Mouse (Mus musculus): ENCODE data around the gene Mns1.
A peak's percentile ranks its signal among the peaks of the same experiment; 100 is the strongest.
"Not testable (repeated sequence)": the region's sequence is repeated elsewhere in the genome, so short reads cannot be mapped to it uniquely, and the experiment has no call there.

Gene Mns1

DNA sequence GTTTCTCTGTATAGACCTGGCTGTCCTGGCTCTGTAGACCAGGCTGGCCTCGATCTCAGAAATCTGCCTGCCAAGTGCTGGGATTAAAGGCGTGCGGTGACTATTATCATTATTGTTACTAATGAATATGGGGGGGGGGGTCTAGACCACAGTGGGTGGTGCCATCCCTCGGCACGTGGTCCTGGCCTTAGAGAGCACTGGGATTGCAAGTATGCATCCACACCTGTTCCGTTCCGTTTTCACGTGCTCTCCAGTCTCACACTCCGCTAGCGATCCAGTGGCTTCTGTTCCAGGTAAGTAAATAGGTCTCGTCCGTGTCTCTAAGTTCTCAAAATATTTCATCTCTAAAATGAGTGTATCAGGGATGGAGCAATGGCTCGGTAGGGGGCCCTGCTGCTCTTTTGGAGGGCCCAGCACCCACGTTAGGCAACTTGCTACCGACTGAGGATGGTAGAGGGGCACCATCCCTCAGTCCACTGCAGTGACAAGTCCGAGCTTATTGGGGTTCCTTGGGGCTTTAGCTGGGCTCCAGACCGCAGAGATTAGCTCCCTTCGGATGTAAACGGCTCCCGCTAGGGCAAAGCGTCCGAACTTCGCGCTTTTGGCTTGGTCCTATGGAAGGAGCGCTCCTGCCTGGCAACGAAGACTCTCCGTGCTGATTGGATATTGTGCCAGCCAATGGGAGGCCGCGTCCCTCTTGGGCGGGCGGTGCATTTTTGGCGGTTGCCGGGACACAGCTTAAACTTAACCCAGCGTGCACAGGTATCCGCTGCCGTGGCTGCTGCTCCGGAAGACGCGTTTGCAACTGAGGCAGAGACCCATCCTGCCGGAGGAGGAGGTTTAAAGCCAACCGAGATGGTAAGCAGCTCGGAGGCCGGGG lies at the start of gene Mns1:
Gene Mns1, plus strand, starts transcription at position 190 of the 880 bp plus-strand sequence.
- DNase-seq (ENCODE audit: low spot score) = peak; percentile 87

DNA sequence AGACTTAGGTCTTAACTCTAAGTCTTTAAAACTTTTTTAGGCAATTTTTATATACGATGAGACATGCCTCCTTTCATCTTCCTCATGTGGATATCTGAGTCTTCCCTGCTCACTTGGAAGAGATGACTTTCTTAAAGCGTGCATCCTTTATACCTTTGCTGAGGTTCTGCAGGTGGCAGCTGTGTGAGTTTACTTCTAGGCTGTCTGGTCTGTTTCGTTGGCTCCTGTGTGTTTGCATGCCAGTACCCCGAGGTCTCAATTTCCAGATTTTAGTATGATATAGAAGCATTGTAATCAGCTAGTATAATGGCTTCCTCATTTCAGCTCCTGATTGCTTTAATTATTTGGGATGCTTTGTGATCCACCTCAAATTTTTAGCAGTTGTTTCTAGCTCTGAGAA lies 48.9 kb upstream of the Mns1 start:
- DNase-seq (ENCODE audit: low spot score) = no peak

DNA sequence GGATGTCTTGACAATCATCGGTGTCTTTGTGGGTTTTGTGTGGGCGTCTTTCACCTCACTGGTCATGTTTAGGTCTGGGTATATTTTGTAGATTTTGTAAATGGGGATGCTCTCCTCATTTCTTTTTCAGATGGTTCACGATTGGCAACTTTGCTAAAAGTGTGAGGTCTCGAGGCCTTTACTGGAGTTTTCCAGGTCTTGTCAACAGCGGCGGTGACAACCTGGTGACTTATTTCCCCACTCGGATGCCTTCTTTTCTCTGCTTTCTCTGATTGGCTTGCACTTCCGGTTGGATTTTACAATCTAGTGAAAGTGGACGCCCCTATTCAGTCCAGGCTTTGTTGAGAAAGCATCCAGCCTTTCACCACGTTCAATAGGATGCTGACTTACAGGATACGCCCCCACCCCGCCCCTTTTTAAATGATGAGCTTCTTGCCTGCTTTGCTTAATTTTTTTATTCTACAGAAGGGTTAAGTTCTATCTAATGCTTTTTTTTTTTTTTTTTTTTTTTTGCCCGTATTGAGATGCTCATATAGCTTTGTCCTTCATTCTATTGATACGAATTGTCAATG lies 48.3 kb upstream of the Mns1 start:
- DNase-seq (ENCODE audit: low spot score) = no peak

DNA sequence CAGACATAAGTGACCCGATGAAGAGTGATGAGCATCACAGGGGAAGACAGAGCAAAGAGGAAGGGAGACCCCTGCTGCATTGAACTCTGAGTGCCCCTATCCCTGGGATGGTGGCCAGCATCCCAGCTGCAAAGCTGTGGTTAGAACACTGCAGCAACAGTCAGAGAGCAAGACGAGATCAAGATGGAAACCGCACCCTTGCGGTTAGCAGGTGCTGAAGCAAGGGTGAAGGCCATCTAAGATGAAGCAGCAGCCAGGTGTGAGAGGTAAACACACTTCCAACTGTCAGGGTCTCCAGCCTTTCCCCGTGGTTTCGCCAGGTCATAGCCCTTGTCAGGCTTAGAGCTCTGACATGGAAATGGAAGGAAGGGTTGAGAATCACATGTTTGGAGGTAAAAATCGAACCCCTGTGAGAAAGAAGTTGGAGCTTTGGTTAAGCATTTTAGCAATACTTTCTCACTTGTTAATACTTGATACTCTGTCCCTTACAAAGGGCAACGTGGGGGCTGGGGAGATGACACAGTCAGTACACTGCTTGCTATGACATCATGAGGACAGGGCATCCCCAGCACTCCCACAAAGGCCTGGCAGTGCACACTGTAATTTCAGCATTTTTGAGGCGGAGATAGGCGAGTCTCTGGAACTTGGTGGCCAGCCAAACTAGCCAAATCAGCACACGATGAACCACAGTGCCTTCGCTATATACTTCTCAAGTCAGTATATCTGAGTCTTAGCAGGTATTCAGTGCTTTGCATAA lies 47.3 kb upstream of the Mns1 start:
- DNase-seq (ENCODE audit: low spot score) = no peak

- no peak for DNase-seq (ENCODE audit: low spot score)
These were observed 45.1 kb upstream of the Mns1 start for GRCm38 (mm10) chr9:72392686-72393085.

DNA sequence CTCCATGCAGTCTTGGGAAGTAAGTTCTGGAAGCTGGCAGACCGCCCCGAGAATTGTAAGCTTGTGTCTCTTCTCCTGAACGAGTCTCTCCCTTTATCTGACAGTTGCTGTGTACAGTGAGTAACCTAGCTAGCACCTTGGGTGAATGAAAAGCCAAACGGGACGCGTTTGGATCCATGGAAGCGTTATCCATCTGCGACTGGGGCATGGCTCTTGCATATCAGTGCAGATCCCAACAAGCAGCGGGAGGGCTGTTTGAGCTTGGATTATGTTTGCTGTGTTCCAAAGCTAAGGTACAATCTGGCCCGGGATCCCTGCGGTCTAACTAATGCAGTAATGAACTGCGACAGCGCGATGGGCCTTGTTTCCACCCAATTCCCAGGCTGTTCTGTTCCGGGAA lies 44.6 kb upstream of the Mns1 start:
- no peak for DNase-seq (ENCODE audit: low spot score)

DNA sequence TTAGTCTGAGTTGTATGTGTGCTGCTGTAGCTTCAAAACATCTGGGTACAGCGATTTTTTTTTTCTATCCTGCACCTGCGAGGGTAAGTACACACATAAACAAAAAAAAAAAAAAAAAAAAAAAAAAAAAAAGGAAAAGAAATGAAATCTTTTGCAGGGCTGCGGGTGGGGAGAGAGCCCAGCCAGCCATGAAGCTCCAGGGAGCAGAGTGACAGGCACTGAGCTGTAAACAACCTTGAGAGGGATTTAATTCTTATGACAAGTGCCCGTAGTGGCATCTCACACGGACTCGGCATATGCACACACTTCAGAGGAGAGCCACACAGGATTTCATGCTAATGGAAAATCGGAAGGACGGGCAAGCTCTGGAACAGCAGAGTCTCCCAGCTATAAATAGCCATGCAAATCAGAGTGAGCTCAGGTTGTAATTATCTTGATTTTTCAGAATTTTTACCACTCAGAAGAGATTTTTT lies 43.9 kb upstream of the Mns1 start:
- no peak for DNase-seq (ENCODE audit: low spot score)

- no peak for DNase-seq (ENCODE audit: low spot score)
These were observed 37.7 kb upstream of the Mns1 start for GRCm38 (mm10) chr9:72400121-72400520.

DNA sequence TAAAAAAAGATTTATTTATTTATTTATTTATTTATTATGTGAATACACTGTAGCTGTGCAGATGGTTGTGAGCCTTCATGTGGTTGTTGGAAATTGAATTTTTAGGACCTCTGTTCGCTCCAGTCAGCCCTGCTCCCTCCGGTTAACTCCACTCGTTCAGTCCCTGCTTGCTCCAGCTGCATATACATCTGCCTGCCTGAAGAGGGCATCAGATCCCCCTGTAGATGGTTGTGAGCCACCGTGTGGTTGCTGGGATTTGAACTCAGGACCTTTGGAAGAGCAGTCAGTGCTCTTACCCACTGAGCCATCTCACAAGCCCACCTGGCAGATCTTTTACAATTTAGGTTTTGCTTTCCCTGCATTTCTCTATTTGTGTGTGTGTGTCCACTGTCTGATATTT lies 36.0 kb upstream of the Mns1 start:
- DNase-seq (ENCODE audit: low spot score) = not testable (repeated sequence)

GRCm38 (mm10) chr9:72403421-72403820 lies 34.4 kb upstream of the Mns1 start:
- no peak for DNase-seq (ENCODE audit: low spot score)

DNA sequence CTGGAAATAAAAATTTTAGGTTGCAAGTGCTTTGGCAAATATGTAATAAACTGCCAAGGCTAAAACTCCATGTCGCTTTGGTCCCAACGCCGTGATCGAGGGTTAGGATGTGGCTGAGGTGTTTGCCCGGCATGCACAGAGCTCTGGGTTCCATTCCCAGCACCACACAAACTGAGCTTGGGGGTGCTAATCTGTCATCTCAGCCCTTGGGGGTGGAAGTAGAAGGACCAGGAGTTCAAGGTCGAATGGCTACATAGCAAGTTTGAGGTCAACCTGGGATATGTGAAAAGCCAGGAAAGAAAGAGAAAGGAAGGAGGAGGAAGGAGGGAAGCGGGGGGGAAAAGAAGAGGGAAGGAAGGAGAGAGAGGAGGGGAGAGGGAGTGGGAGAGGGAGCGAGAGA lies 33.4 kb upstream of the Mns1 start:
- DNase-seq (ENCODE audit: low spot score) = no peak

GRCm38 (mm10) chr9:72404934-72405333 lies 32.9 kb upstream of the Mns1 start:
- DNase-seq (ENCODE audit: low spot score) = no peak

- DNase-seq (ENCODE audit: low spot score) = no peak
These were observed 31.8 kb upstream of the Mns1 start for GRCm38 (mm10) chr9:72405882-72406638.

- peak; percentile 79 for DNase-seq (ENCODE audit: low spot score)
These were observed 29.7 kb upstream of the Mns1 start for GRCm38 (mm10) chr9:72408131-72408586.

GRCm38 (mm10) chr9:72409381-72410225 lies 28.2 kb upstream of the Mns1 start:
- DNase-seq (ENCODE audit: low spot score) = peak; percentile 62

- DNase-seq (ENCODE audit: low spot score) = no peak
These were observed 26.1 kb upstream of the Mns1 start for GRCm38 (mm10) chr9:72411746-72412145.

- no peak for DNase-seq (ENCODE audit: low spot score)
These were observed 19.4 kb upstream of the Mns1 start for GRCm38 (mm10) chr9:72418443-72418842.

GRCm38 (mm10) chr9:72420490-72420889 lies 17.3 kb upstream of the Mns1 start:
- no peak for DNase-seq (ENCODE audit: low spot score)

DNA sequence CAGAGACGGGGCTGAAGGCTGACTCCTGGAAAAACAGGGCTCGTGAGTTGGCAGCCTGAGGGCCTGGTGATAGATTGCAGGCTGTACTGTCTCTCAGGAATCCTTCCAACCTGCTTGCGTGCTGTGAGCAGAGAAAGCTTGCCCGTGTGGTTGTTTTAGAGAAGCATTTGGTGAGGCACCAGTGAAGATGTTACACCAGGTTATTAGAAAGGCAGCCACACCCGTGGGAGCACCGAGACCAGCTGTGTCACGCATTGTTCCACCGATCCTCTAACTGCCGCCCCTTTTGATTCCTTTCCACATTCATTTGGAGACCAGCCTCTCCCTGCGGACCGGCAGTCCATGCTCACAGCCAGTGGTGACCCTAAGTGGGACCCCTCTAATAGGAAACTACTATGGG lies 15.5 kb upstream of the Mns1 start:
- DNase-seq (ENCODE audit: low spot score) = no peak

DNA sequence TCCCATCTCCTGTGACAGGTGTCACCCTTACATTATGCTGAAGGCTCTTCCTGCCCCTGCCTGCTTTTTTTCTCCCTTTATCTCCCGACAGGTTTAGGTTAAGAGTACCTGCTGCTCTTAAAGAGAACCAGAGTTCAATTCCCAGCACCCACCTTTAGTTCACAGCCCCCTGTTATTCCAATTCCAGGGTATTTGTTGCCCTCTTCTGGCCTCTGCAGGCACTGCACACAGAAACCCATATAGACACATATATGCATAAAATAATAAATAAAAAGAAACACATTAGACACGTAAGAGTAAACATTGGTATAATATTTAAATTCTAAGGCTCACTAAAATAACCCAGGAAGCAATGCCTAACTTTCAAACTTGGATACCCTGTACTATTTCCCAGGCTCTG lies 15.1 kb upstream of the Mns1 start:
- DNase-seq (ENCODE audit: low spot score) = no peak

DNA sequence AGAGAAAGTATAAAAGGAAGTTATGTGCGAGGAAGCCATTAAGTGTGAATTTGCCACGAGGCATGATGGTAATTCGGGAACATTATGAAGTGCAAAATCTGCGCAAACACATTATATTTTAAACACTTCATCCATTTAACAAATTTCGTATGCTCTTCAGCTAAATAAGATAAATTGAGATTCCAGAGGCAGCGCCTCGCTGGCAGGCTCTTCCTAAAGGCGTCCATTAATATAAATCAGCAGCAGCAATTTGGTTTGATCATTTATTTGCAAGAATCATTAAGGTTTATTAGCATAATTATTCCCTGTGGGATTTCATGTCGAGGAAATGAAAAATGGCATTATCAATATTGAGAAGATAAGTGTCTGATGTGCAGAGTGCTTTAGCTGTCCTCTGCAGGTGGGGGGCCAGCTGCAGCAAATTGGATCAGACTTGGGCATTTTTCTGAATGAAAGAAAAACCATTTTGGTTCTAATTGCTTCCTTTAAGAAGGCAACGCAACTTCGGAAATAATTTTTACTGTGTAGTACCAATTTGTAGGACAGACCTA lies 12.4 kb upstream of the Mns1 start:
- DNase-seq (ENCODE audit: low spot score) = no peak
